Mouse (Mus musculus) CH12.LX (cell line): ENCODE results near the gene Hspa1l. TPM values are rescaled to one million over a fixed set of nuclear protein-coding genes. Genes with fewer than 3 reads are reported as not detected.

Source experiments
- DNase-seq: peaks from one replicate; pipeline ENCODE4 v3.0.0-alpha.2; 2013; ENCODE audit errors: extremely low read depth
- H3K27ac ChIP-seq: 2 replicates; pipeline ENCODE4 v1.5.1; 2012; ENCODE audit warnings: low read depth, mild to moderate bottlenecking, control low read depth, moderate library complexity; ENCODE audit not compliant: insufficient read depth
- H3K27me3 ChIP-seq: replicated peaks from 2 replicates; pipeline ENCODE3; 2012; ENCODE audit warnings: inconsistent platforms
- H3K36me3 ChIP-seq, 2 experiments: replicated peaks in 1 of 2; 2 replicates each; pipeline versions ENCODE3 to v1.6.1; 2012; ENCODE audit warnings: inconsistent platforms in 1 of 2, low read length in 1 of 2, mild to moderate bottlenecking in 1 of 2, mixed read lengths in 1 of 2, moderate library complexity in 1 of 2; ENCODE audit not compliant: control insufficient read depth in 1 of 2, insufficient read depth in 1 of 2
- H3K4me1 ChIP-seq, 2 experiments: 2 replicates each; pipeline ENCODE4 v1.6.1; 2012; ENCODE audit warnings: inconsistent platforms in 1 of 2, moderate library complexity in 1 of 2; ENCODE audit not compliant: insufficient read depth in 2 of 2, control insufficient read depth in 1 of 2
- H3K4me2 ChIP-seq: 2 replicates; pipeline ENCODE4 v1.6.1; 2012; ENCODE audit warnings: low read depth, mild to moderate bottlenecking, control low read depth; ENCODE audit not compliant: poor library complexity, insufficient read depth, severe bottlenecking
- H3K4me3 ChIP-seq, 3 experiments: fragments of 150-350 bp in 1 of 3; sonication (generic) in 1 of 3; replicated peaks in 1 of 3; 2 replicates each; pipeline versions ENCODE3 to v1.5.1; 2011 to 2012; ENCODE audit warnings: low read depth in 2 of 3, low read length in 2 of 3, mild to moderate bottlenecking in 2 of 3, moderate library complexity in 2 of 3, control low read depth in 1 of 3, improper control_type of control experiment in 1 of 3, inconsistent platforms in 1 of 3, mixed read lengths in 1 of 3; ENCODE audit not compliant: poor library complexity in 1 of 3
- H3K79me2 ChIP-seq: replicated peaks from 2 replicates; pipeline ENCODE4 v1.6.1; 2012; ENCODE audit warnings: mild to moderate bottlenecking, moderate library complexity; ENCODE audit not compliant: control insufficient read depth, poor library complexity, insufficient read depth, severe bottlenecking; ENCODE audit errors: extremely low read depth
- H3K9ac ChIP-seq: 2 replicates; pipeline ENCODE4 v1.6.1; 2012; ENCODE audit warnings: low read depth, mild to moderate bottlenecking, control low read depth, moderate library complexity; ENCODE audit not compliant: insufficient read depth
- H3K9me3 ChIP-seq: replicated peaks from 2 replicates; pipeline ENCODE3; 2012; ENCODE audit warnings: low read length, inconsistent platforms, mixed read lengths
- BHLHE40 ChIP-seq: IDR thresholded peaks from 2 replicates; pipeline ENCODE4 v1.6.1; 2011; ENCODE audit warnings: mild to moderate bottlenecking, low read depth, low read length, improper control_type of control experiment
- CHD1 ChIP-seq: IDR thresholded peaks from 2 replicates; pipeline ENCODE4 v1.6.1; 2012; ENCODE audit warnings: low read depth, low read length, improper control_type of control experiment, inconsistent platforms
- CHD2 ChIP-seq: IDR thresholded peaks from 2 replicates; pipeline ENCODE4 v1.6.1; 2011; ENCODE audit warnings: low read length, improper control_type of control experiment
- CTCF ChIP-seq, 2 experiments: IDR thresholded peaks in 1 of 2; conservative IDR thresholded peaks in 1 of 2; 2 replicates each; pipeline ENCODE4 v1.5.1; 2011 to 2012; ENCODE audit warnings: low read depth in 2 of 2, low read length in 2 of 2, improper control_type of control experiment in 1 of 2, inconsistent platforms in 1 of 2, mild to moderate bottlenecking in 1 of 2, moderate library complexity in 1 of 2
- E2F4 ChIP-seq: IDR thresholded peaks from 2 replicates; pipeline ENCODE4 v1.6.1; 2011; ENCODE audit warnings: low read depth, low read length, improper control_type of control experiment; ENCODE audit not compliant: insufficient replicate concordance
- ELF1 ChIP-seq: IDR thresholded peaks from 2 replicates; pipeline ENCODE4 v1.6.1; 2014; ENCODE audit warnings: low read depth, mild to moderate bottlenecking, inconsistent platforms, low read length, improper control_type of control experiment
- EP300 ChIP-seq: IDR thresholded peaks from 2 replicates; pipeline ENCODE4 v1.6.1; 2011; ENCODE audit warnings: low read length, improper control_type of control experiment
- ETS1 ChIP-seq: conservative IDR thresholded peaks from 2 replicates; pipeline ENCODE4 v1.6.1; 2012; ENCODE audit warnings: low read depth, mild to moderate bottlenecking, inconsistent platforms, low read length, improper control_type of control experiment, moderate library complexity
- GABPA ChIP-seq: IDR thresholded peaks from 2 replicates; pipeline ENCODE4 v1.6.1; 2012; ENCODE audit warnings: low read depth, low read length, improper control_type of control experiment, inconsistent platforms; ENCODE audit not compliant: insufficient replicate concordance
- HCFC1 ChIP-seq: IDR thresholded peaks from 2 replicates; pipeline ENCODE4 v1.6.1; 2012; ENCODE audit warnings: low read depth, mild to moderate bottlenecking, inconsistent platforms, low read length, improper control_type of control experiment
- IRF4 ChIP-seq: IDR thresholded peaks from 2 replicates; pipeline ENCODE4 v1.6.1; 2014; ENCODE audit warnings: low read depth, mild to moderate bottlenecking, inconsistent platforms, low read length, improper control_type of control experiment
- JUN ChIP-seq: IDR thresholded peaks from 2 replicates; pipeline ENCODE4 v1.6.1; 2011; ENCODE audit warnings: low read depth, mild to moderate bottlenecking, low read length, improper control_type of control experiment, moderate library complexity; ENCODE audit not compliant: insufficient read depth
- JUND ChIP-seq: conservative IDR thresholded peaks from 2 replicates; pipeline ENCODE4 v1.6.1; 2011; ENCODE audit warnings: low read depth, low read length, improper control_type of control experiment
- KAT2A ChIP-seq: IDR thresholded peaks from 2 replicates; pipeline ENCODE4 v1.6.1; 2012; ENCODE audit warnings: low read length, improper control_type of control experiment, inconsistent platforms; ENCODE audit not compliant: insufficient replicate concordance
- MAFK ChIP-seq: IDR thresholded peaks from 2 replicates; pipeline ENCODE4 v1.6.1; 2011; ENCODE audit warnings: low read length, improper control_type of control experiment; ENCODE audit not compliant: insufficient replicate concordance
- MAX ChIP-seq: IDR thresholded peaks from 2 replicates; pipeline ENCODE4 v1.6.1; 2011; ENCODE audit warnings: low read length, improper control_type of control experiment
- MAZ ChIP-seq: IDR thresholded peaks from 2 replicates; pipeline ENCODE4 v1.6.1; 2012; ENCODE audit warnings: low read depth, mild to moderate bottlenecking, inconsistent platforms, low read length, improper control_type of control experiment, moderate library complexity
- MEF2A ChIP-seq: IDR thresholded peaks from 2 replicates; pipeline ENCODE4 v1.6.1; 2014; ENCODE audit warnings: low read depth, mild to moderate bottlenecking, inconsistent platforms, low read length, improper control_type of control experiment, borderline replicate concordance
- MXI1 ChIP-seq: IDR thresholded peaks from 2 replicates; pipeline ENCODE4 v1.6.1; 2011; ENCODE audit warnings: mild to moderate bottlenecking, low read depth, low read length, improper control_type of control experiment
- MYC ChIP-seq: IDR thresholded peaks from 2 replicates; pipeline ENCODE4 v1.6.1; 2011; ENCODE audit warnings: low read depth, mild to moderate bottlenecking, improper control_type of control experiment, low read length
- NELFE ChIP-seq: IDR thresholded peaks from 2 replicates; pipeline ENCODE4 v1.6.1; 2011; ENCODE audit warnings: low read depth, low read length, improper control_type of control experiment
- NRF1 ChIP-seq: IDR thresholded peaks from 2 replicates; pipeline ENCODE4 v1.6.1; 2014; ENCODE audit warnings: low read depth, mild to moderate bottlenecking, inconsistent platforms, low read length, improper control_type of control experiment, moderate library complexity
- PAX5 ChIP-seq: IDR thresholded peaks from 2 replicates; pipeline ENCODE4 v1.6.1; 2012; ENCODE audit warnings: low read length, inconsistent platforms, mixed read lengths
- POLR2A ChIP-seq: IDR thresholded peaks from 2 replicates; pipeline ENCODE4 v1.6.1; 2011; ENCODE audit warnings: low read depth, mild to moderate bottlenecking, improper control_type of control experiment, low read length
- POLR2AphosphoS2 ChIP-seq: IDR thresholded peaks from 2 replicates; pipeline ENCODE4 v1.6.1; 2011; ENCODE audit warnings: low read depth, low read length, improper control_type of control experiment
- RAD21 ChIP-seq: IDR thresholded peaks from 2 replicates; pipeline ENCODE4 v1.6.1; 2011; ENCODE audit warnings: low read depth, mild to moderate bottlenecking, low read length, improper control_type of control experiment, moderate library complexity
- RCOR1 ChIP-seq: conservative IDR thresholded peaks from 2 replicates; pipeline ENCODE4 v1.6.1; 2012; ENCODE audit warnings: low read depth, mild to moderate bottlenecking, inconsistent platforms, low read length, improper control_type of control experiment
- SIN3A ChIP-seq: IDR thresholded peaks from 2 replicates; pipeline ENCODE4 v1.6.1; 2012; ENCODE audit warnings: low read length, improper control_type of control experiment, inconsistent platforms
- SMC3 ChIP-seq: IDR thresholded peaks from 2 replicates; pipeline ENCODE4 v1.6.1; 2011; ENCODE audit warnings: low read depth, low read length, improper control_type of control experiment
- TBP ChIP-seq: conservative IDR thresholded peaks from 2 replicates; pipeline ENCODE4 v1.6.1; 2011; ENCODE audit warnings: low read depth, low read length, improper control_type of control experiment
- TCF12 ChIP-seq: IDR thresholded peaks from 2 replicates; pipeline ENCODE4 v1.6.1; 2014; ENCODE audit warnings: low read depth, mild to moderate bottlenecking, inconsistent platforms, low read length, improper control_type of control experiment
- UBTF ChIP-seq: IDR thresholded peaks from 2 replicates; pipeline ENCODE4 v1.6.1; 2012; ENCODE audit warnings: low read depth, mild to moderate bottlenecking, inconsistent platforms, low read length, improper control_type of control experiment, moderate library complexity
- USF1 ChIP-seq: IDR thresholded peaks from 2 replicates; pipeline ENCODE4 v1.6.1; 2014; ENCODE audit warnings: low read depth, mild to moderate bottlenecking, inconsistent platforms, low read length, improper control_type of control experiment
- USF2 ChIP-seq: conservative IDR thresholded peaks from 2 replicates; pipeline ENCODE4 v1.6.1; 2011; ENCODE audit warnings: low read depth, low read length, improper control_type of control experiment
- ZC3H11A ChIP-seq: IDR thresholded peaks from 2 replicates; pipeline ENCODE4 v1.6.1; 2012; ENCODE audit warnings: low read depth, mild to moderate bottlenecking, inconsistent platforms, low read length, improper control_type of control experiment
- ZKSCAN1 ChIP-seq: IDR thresholded peaks from 2 replicates; pipeline ENCODE4 v1.6.1; 2012; ENCODE audit warnings: low read depth, inconsistent platforms, low read length, improper control_type of control experiment, borderline replicate concordance
- ZMIZ1 ChIP-seq: IDR thresholded peaks from 2 replicates; pipeline ENCODE4 v1.6.1; 2012; ENCODE audit warnings: low read depth, mild to moderate bottlenecking, inconsistent platforms, low read length, improper control_type of control experiment
- ZNF384 ChIP-seq: IDR thresholded peaks from 2 replicates; pipeline ENCODE4 v1.6.1; 2012; ENCODE audit warnings: low read depth, low read length, improper control_type of control experiment, inconsistent platforms
- dilution Hi-C: fragments of 300-500 bp; cut with MboI; formaldehyde crosslinking; loops from 2 replicates; pipeline ENCODE4 v1.14.3; 2020; ENCODE audit warnings: low sequenced_read_pairs; ENCODE audit not compliant: extremely low pct_unique_long_range_greater_than_20kb, extremely low pct_ligation_motif_present
- in situ Hi-C: fragments of 300-500 bp; cut with MboI; formaldehyde crosslinking; loops from 3 replicates; pipeline ENCODE4 v1.14.3; 2019; ENCODE audit warnings: low sequenced_read_pairs, low pct_ligation_motif_present, low pct_unique_long_range_greater_than_20kb, mixed read lengths
- polyA plus RNA-seq: library from polyadenylated mRNA; unstranded; fragments of >175 nt; gene quantifications from 2 replicates; pipeline ENCODE4 v1.2.1, GENCODE M21; 2012; ENCODE audit warnings: low read depth; ENCODE audit not compliant: insufficient read length
- total RNA-seq, 2 experiments: library from RNA; depleted of rRNA; stranded (reverse); fragments of 300-350 nt in 1 of 2; fragments of >200 nt in 1 of 2; gene quantifications; 2 replicates each; pipeline ENCODE4 v1.2.3; 2012 to 2014

The Hspa1l gene
- total and polyA plus RNA-seq, 3 experiments = 0.30 to 1.4 TPM; not detected in 1

DNA sequence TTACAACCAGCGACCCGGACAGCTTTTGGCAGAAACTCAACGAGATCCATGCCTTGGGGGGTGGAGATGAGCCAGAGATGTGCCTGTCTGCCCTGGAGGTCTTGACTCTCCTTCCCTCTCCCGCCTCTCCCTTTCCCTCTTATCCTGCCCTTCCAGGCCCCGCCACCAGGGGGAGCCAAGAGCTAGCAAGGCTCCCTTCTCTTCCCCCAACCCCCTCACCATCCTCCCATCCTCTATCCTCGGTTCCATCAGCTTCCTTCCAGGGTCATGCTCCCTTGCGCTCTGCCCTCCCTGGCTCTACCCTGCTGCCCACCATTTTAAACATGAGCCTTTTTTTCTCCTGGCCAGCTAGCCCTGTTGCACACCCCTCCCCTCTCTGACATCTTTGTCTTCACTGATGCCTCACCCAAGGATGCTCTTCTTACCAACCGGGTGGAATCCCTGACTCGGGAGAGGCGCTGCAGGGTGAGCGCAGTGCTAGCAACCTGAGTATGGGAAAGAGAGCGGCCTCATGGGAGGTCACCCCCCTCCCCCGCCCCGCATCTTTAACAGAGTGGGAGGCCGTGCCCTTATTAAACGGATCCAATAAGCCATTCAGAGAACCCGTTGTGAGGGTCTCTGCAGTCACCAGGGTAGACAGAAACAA is 48.8 kb downstream of the Hspa1l start:
- dilution Hi-C loops = no loop called here
- no peak overlapping the region for H3K4me2 ChIP-seq
- peaks cover 9 to 38% of the 10 kb centered on the region in 2 experiments for H3K4me1 ChIP-seq

DNA sequence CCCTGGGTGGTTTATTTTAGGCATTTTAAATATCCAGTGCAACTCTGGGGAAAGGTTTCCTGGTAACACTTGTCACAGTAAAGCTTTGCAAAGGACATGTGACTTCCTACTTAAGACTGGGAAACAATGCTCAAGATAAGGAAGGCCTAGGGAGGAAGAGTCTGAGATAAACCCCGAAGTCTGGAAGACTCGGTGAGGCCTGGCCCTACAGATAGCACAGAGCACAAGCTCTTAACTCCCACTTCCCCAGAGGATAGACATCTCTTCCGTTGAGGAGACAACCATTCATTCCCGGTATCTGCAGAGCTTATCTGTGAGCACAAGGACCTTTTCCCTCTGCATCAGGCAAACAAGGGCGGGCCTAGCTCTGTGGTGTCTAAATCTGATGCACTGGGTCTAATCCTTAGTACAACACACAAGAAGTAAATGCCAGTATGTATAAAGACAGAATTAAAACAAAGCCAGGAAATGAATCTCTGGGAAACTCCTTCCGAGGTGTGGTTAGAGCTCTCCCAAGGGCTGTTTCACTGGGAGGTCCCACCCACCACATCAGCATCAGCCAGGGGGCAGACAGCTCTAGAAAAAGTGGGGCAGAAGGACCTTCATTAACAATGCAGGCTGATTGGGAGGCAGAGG is 49.5 kb downstream of the Hspa1l start:
- Histone ChIP-seq H3K9me3 (no peaks in the 10 kb centered on the region), H3K4me1 (peaks cover 10 to 40% of the 10 kb centered on the region in 2 experiments), H3K4me3 (no peak overlapping the region), H3K36me3 (peaks cover 4 to 65% of the 10 kb centered on the region in 2 experiments), H3K27ac (no peak overlapping the region), H3K27me3 (no peaks in the 10 kb centered on the region), H3K79me2 (no peaks in the 10 kb centered on the region; the same call in 1 of the 2 replicates), H3K9ac (no peak overlapping the region), H3K4me2 (no peak overlapping the region)
- DNase-seq = no peak
- no peak for TF ChIP-seq HCFC1
- no peak for TF ChIP-seq BHLHE40
- TF ChIP-seq USF1 = no peak
- TF ChIP-seq ZNF384 = no peak
- no peak for TF ChIP-seq POLR2AphosphoS2
- no peak for TF ChIP-seq ELF1
- TF ChIP-seq TBP = no peak
- TF ChIP-seq SIN3A = no peak
- in situ Hi-C loops (loop anchor here (5.0 to 10.0 kb wide), 2 partner anchors 45 to 93 kb away; partner anchors contain the start of genes Ly6g5b, Ly6g6c and Mpig6b), dilution Hi-C loops (no loop called here)

More for the DNA sequence above, 48.8 kb downstream of the Hspa1l start:
- TF ChIP-seq KAT2A (no peak), RCOR1 (no peak), RAD21 (peak; percentile 90), USF1 (no peak), MXI1 (no peak), CTCF (conservative IDR thresholded peaks at IDR 0.05 in 1 of 2, IDR thresholded peaks at IDR 0.05 in 1 of 2; ENCODE audit: low read depth in 2 of 2, low read length in 2 of 2) (peak; percentile 78 to 97), SMC3 (peak; percentile 98), POLR2A (no peak), CHD2 (no peak), ELF1 (no peak), TCF12 (no peak), ZNF384 (no peak), ETS1 (no peak), USF2 (no peak), CHD1 (no peak), MAX (no peak), ZKSCAN1 (no peak), NELFE (no peak), PAX5 (no peak), IRF4 (0 out of 2 replicates have a peak, but pooled peaks have one; percentile 38), MYC (no peak), UBTF (no peak), MEF2A (no peak), MAZ (no peak), TBP (no peak), E2F4 (no peak), JUND (no peak), EP300 (no peak), GABPA (no peak), HCFC1 (no peak), BHLHE40 (no peak), POLR2AphosphoS2 (no peak), NRF1 (no peak), MAFK (no peak), ZMIZ1 (no peak), ZC3H11A (peak; percentile 62), SIN3A (no peak), JUN (no peak)
- Histone ChIP-seq H3K27me3 (no peaks in the 10 kb centered on the region), H3K9ac (0 out of 2 replicates have a peak overlapping the region, but pooled peaks have one; percentile 14), H3K79me2 (no peaks in the 10 kb centered on the region; the same call in 1 of the 2 replicates), H3K27ac (no peak overlapping the region), H3K9me3 (no peaks in the 10 kb centered on the region), H3K36me3 (peaks cover 7 to 70% of the 10 kb centered on the region in 2 experiments), H3K4me3 (no peak overlapping the region)
- peak; percentile 75 for DNase-seq
- in situ Hi-C loops = loop anchor here (5.0 to 10.0 kb wide), 2 partner anchors 46 to 94 kb away; partner anchors contain the start of genes Ly6g5b, Ly6g6c and Mpig6b
